20 mouse cellular contexts compared by ENCODE assay signal in the genomic region with DNA sequence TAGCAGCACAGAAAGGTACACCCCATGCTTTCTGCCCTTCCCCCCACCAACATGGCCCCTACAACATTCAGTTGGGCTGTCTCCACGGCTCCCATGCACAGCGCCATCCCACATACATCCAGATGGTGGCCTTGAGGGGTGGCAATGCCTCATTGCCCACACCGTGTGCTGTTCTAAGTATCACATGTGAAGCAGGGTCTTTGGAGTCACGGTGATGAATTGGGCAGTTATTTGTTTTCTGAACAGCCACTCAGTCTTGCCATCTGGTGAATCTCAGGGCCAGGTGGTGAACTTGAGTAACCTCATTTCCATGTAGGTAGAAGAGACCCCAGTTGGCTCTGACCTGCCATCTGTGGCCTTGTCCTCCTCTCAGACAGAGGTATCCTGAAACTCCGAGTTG. TPM values are rescaled to one million over a fixed set of nuclear protein-coding genes. Genes with fewer than 3 reads are reported as not detected.
DNase-seq lines count a peak whose midpoint lies in the region; ATAC-seq and TF ChIP-seq lines count a peak whose summit lies in the region.
"Had no signal": no experiment of that assay in that cellular context is flagged by ENCODE, and none has a peak within 500 bp of the region (broad histone marks: within the 10 kb centered on the region; RNA-seq: fewer than 3 reads in every experiment).

No protein-coding gene starts in this region.

- peak; percentile 25 for DNase-seq in hindbrain, embryonic 14.5 days (ENCODE audit: low spot score)
- DNase-seq in cerebellum, adult 2 months: peak; percentile 67 to 81
- peak; percentile 11 for DNase-seq in splenic B cell, adult 2 months (ENCODE audit: low read depth, low spot score)
- DNase-seq in right cerebral cortex, adult 18-20 months: no peak
- DNase-seq: adrenal gland, postnatal 25 days; gastrocnemius, postnatal 25 days; heart, postnatal 36 days; kidney, postnatal 10 days; lung, postnatal 10 days; thymus, postnatal 4 days had no signal

- no peak for TF ChIP-seq CTCF in cerebellum, adult 2 months (IDR thresholded peaks at IDR 0.05; ENCODE audit: borderline replicate concordance, insufficient read depth, low read depth, low read length)

- no peak for ATAC-seq in hindbrain, embryonic 14.5 days (ENCODE audit: low FRiP score)
- ATAC-seq in hindbrain, embryonic 13.5 days (ENCODE audit: low FRiP score): no peak
- ATAC-seq in megakaryocyte, adult 5-6 weeks (ENCODE audit: poor library complexity, severe bottlenecking): no peak
- ATAC-seq: forebrain, embryonic 13.5 days; intestine, embryonic 16.5 days had no signal

- H3K9ac ChIP-seq in hindbrain, embryonic 14.5 days: no peak overlapping the region
- no peak overlapping the region for H3K9ac ChIP-seq in hindbrain, embryonic 13.5 days
- H3K9ac ChIP-seq: forebrain, embryonic 13.5 days; heart, embryonic 13.5 days; limb, embryonic 13.5 days; liver, embryonic 15.5 days; neural tube, embryonic 12.5 days had no signal

- WGBS in hindbrain, embryonic 14.5 days: 71% methylated on average over 5 of the region's 5 CpGs
- WGBS in hindbrain, embryonic 13.5 days: 59% methylated on average over 5 of the region's 5 CpGs
- 10% methylated on average over 5 of the region's 5 CpGs for WGBS in cerebellum, adult 2 months

- H3K4me3 ChIP-seq in hindbrain, embryonic 14.5 days (replicated peaks; ENCODE audit: low read length): no peak overlapping the region
- H3K4me3 ChIP-seq in hindbrain, embryonic 13.5 days: no peak overlapping the region
- peak overlapping the region; percentile 29 for H3K4me3 ChIP-seq in megakaryocyte, embryonic 14.5 days (replicated peaks)
- no peak overlapping the region for H3K4me3 ChIP-seq in cerebellum, adult 2 months (replicated peaks; ENCODE audit: insufficient read depth, low read depth, low read length)
- H3K4me3 ChIP-seq: forebrain, embryonic 13.5 days; heart, embryonic 13.5 days; left cerebral cortex, adult 2 months; limb, embryonic 13.5 days; liver, embryonic 15.5 days; neural tube, embryonic 12.5 days had no signal

- H3K27ac ChIP-seq in hindbrain, embryonic 14.5 days: 0 out of 2 replicates have a peak overlapping the region, but pooled peaks have one; percentile 9
- no peak overlapping the region for H3K27ac ChIP-seq in hindbrain, embryonic 13.5 days
- peak overlapping the region; percentile 27 for H3K27ac ChIP-seq in cerebellum, adult 2 months (ENCODE audit: insufficient read depth, low read length)
- H3K27ac ChIP-seq: forebrain, embryonic 13.5 days; heart, embryonic 13.5 days; left cerebral cortex, adult 2 months; limb, embryonic 13.5 days; liver, embryonic 15.5 days; neural tube, embryonic 12.5 days had no signal

- H3K4me2 ChIP-seq in hindbrain, embryonic 14.5 days (replicated peaks): no peak overlapping the region
- H3K4me2 ChIP-seq in hindbrain, embryonic 13.5 days: no peak overlapping the region
- H3K4me2 ChIP-seq: forebrain, embryonic 13.5 days; heart, embryonic 13.5 days; limb, embryonic 13.5 days; liver, embryonic 15.5 days; neural tube, embryonic 12.5 days had no signal

- H3K27me3 ChIP-seq in hindbrain, embryonic 14.5 days (ENCODE audit: control insufficient read depth, insufficient read depth, low read length): no peaks in the 10 kb centered on the region
- no peaks in the 10 kb centered on the region for H3K27me3 ChIP-seq in hindbrain, embryonic 13.5 days
- H3K27me3 ChIP-seq in megakaryocyte, embryonic 14.5 days (replicated peaks): no peaks in the 10 kb centered on the region
- H3K27me3 ChIP-seq in cerebellum, adult 2 months (ENCODE audit: control insufficient read depth, insufficient read depth, low read length): no peaks in the 10 kb centered on the region
- H3K27me3 ChIP-seq in splenic B cell, adult 2 months (ENCODE audit: control insufficient read depth, insufficient read depth, low read length, poor library complexity, severe bottlenecking): no peaks in the 10 kb centered on the region
- H3K27me3 ChIP-seq: forebrain, embryonic 13.5 days; heart, embryonic 13.5 days; limb, embryonic 13.5 days; liver, embryonic 15.5 days; neural tube, embryonic 12.5 days had no signal

- no peak for TF ChIP-seq POLR2A in cerebellum, adult 2 months (IDR thresholded peaks at IDR 0.05; ENCODE audit: borderline replicate concordance, insufficient read depth, low read length)

- H3K36me3 ChIP-seq in hindbrain, embryonic 14.5 days (replicated peaks; ENCODE audit: control insufficient read depth, insufficient read depth): no peaks in the 10 kb centered on the region
- no peaks in the 10 kb centered on the region for H3K36me3 ChIP-seq in hindbrain, embryonic 13.5 days
- no peaks in the 10 kb centered on the region for H3K36me3 ChIP-seq in megakaryocyte, embryonic 14.5 days (replicated peaks; ENCODE audit: low read length)
- H3K36me3 ChIP-seq in splenic B cell, adult 2 months (ENCODE audit: control insufficient read depth, insufficient read depth, low read length, poor library complexity, severe bottlenecking): no peaks in the 10 kb centered on the region
- H3K36me3 ChIP-seq: heart, embryonic 13.5 days; limb, embryonic 13.5 days; liver, embryonic 15.5 days; neural tube, embryonic 12.5 days had no signal

- H3K4me1 ChIP-seq in hindbrain, embryonic 14.5 days (replicated peaks; ENCODE audit: control insufficient read depth, insufficient read depth, low read length): no peaks in the 10 kb centered on the region
- H3K4me1 ChIP-seq in hindbrain, embryonic 13.5 days (replicated peaks): 0 out of 2 replicates have a peak, but pooled peaks cover 6% of the 10 kb centered on the region
- peaks cover 21% of the 10 kb centered on the region for H3K4me1 ChIP-seq in megakaryocyte, embryonic 14.5 days
- H3K4me1 ChIP-seq in cerebellum, adult 2 months (ENCODE audit: control insufficient read depth, insufficient read depth, low read length): peaks cover 44% of the 10 kb centered on the region
- H3K4me1 ChIP-seq: forebrain, embryonic 13.5 days; liver, embryonic 15.5 days; neural tube, embryonic 12.5 days had no signal

- no peaks in the 10 kb centered on the region for H3K9me3 ChIP-seq in hindbrain, embryonic 14.5 days (ENCODE audit: control insufficient read depth, low read length)
- no peaks in the 10 kb centered on the region for H3K9me3 ChIP-seq in hindbrain, embryonic 13.5 days
- H3K9me3 ChIP-seq in megakaryocyte, embryonic 14.5 days: no peaks in the 10 kb centered on the region; the same call in 1 of the 2 replicates
- H3K9me3 ChIP-seq: forebrain, embryonic 13.5 days; heart, embryonic 13.5 days; limb, embryonic 13.5 days; liver, embryonic 15.5 days; neural tube, embryonic 12.5 days had no signal

RNA-seq across cellular contexts. Expression of a gene that starts 7.8 kb away (rescaled TPM):
- polyA plus RNA-seq in hindbrain, embryonic 14.5 days (2014; fragmentation: Nextera tagmentation; extraction: Ambion mirVana): 0.11 and 0.12 TPM in 2 replicates
- not detected in 2 replicates for polyA plus RNA-seq in hindbrain, embryonic 13.5 days (2015; fragmentation: Nextera tagmentation; extraction: Ambion mirVana)
- polyA plus RNA-seq in megakaryocyte, embryonic 14.5 days (2012; ENCODE audit: insufficient read depth, low replicate concordance): not detected in 2 replicates
- 0.36 TPM in 1 of 2 replicates, not detected in the other for total RNA-seq in megakaryocyte, adult 5-6 weeks (2015)
- total RNA-seq in megakaryocyte, adult 5-6 weeks (2017): not detected in 2 replicates
- 0.08 TPM in 1 of 2 replicates, not detected in the other for polyA plus RNA-seq in cerebellum, adult 2 months (2012; rRNA removed)
- total RNA-seq: adrenal gland, postnatal 25 days; gastrocnemius, postnatal 25 days; heart, postnatal 36 days had no signal
- polyA plus RNA-seq: forebrain, embryonic 13.5 days; limb, embryonic 13.5 days; neural tube, embryonic 12.5 days had no signal
